Mouse (Mus musculus) embryonic facial prominence, embryonic 15.5 days (tissue): ENCODE results near the gene Ccdc93. TPM values are rescaled to one million over a fixed set of nuclear protein-coding genes. Genes with fewer than 3 reads are reported as not detected.

Experiments
- ATAC-seq: fragments of 200-750 bp; cut with Nextera tagmentation; 2 replicates; pipeline ENCODE4 v1.8.0; 2017; ENCODE audit warnings: low read depth, moderate TSS enrichment; ENCODE audit not compliant: insufficient number of reproducible peaks, low FRiP score, low TSS enrichment
- H3K27ac ChIP-seq: fragments of 300-500 bp; sonication (generic); replicated peaks from 2 replicates; pipeline ENCODE4 v1.5.1; 2015; ENCODE audit warnings: mild to moderate bottlenecking, inconsistent platforms
- H3K27me3 ChIP-seq: fragments of 300-500 bp; sonication (generic); 2 replicates; pipeline ENCODE4 v1.6.1; 2015; ENCODE audit warnings: inconsistent platforms
- H3K36me3 ChIP-seq: fragments of 300-500 bp; sonication (generic); 2 replicates; pipeline ENCODE4 v1.6.1; 2015; ENCODE audit warnings: mild to moderate bottlenecking, inconsistent platforms
- H3K4me1 ChIP-seq: fragments of 300-500 bp; sonication (generic); 2 replicates; pipeline ENCODE4 v1.6.1; 2015; ENCODE audit warnings: inconsistent platforms
- H3K4me2 ChIP-seq: fragments of 300-500 bp; sonication (generic); replicated peaks from 2 replicates; pipeline ENCODE4 v1.6.1; 2015; ENCODE audit warnings: mild to moderate bottlenecking, inconsistent platforms
- H3K4me3 ChIP-seq: fragments of 300-500 bp; sonication (generic); replicated peaks from 2 replicates; pipeline ENCODE4 v1.5.1; 2015; ENCODE audit warnings: mild to moderate bottlenecking, inconsistent platforms
- H3K9ac ChIP-seq: fragments of 300-500 bp; sonication (generic); 2 replicates; pipeline ENCODE4 v1.6.1; 2015; ENCODE audit warnings: inconsistent platforms
- H3K9me3 ChIP-seq: fragments of 300-500 bp; sonication (generic); replicated peaks from 2 replicates; pipeline ENCODE4 v1.6.1; 2016; ENCODE audit warnings: inconsistent platforms
- WGBS: fragments of 180-500 bp; shearing (Covaris S2); methylation state at CpG from one replicate; pipeline ENCODE4 v1.1.7; 2015; 5-methylcytosine and 5-hydroxymethylcytosine counted together
- polyA plus RNA-seq: library from polyadenylated mRNA; unstranded; fragments of >200 nt; fragmentation: Nextera tagmentation; extraction: Ambion mirVana; gene quantifications from 2 replicates; pipeline ENCODE4 v1.2.1, GENCODE M21; 2015

The Ccdc93 gene
- polyA plus RNA-seq, 1 experiment from 2014 or later: 12.3 TPM

- peaks cover 50% of the 10 kb centered on the region for H3K36me3 ChIP-seq
- no peak overlapping the region for H3K4me2 ChIP-seq
- H3K9me3 ChIP-seq: no peaks in the 10 kb centered on the region
- no peak overlapping the region for H3K9ac ChIP-seq
- ATAC-seq: no peak
- H3K27ac ChIP-seq: no peak overlapping the region
- peaks cover 7% of the 10 kb centered on the region; the same call in 1 of the 2 replicates for H3K4me1 ChIP-seq
- no peaks in the 10 kb centered on the region for H3K27me3 ChIP-seq
- WGBS: 83% methylated on average over 19 of the region's 19 CpGs
- H3K4me3 ChIP-seq: no peak overlapping the region
Observed at GRCm38 (mm10) chr1:121448166-121448565, 17.3 kb downstream of the Ccdc93 start.

- Histone ChIP-seq H3K4me3 (no peak overlapping the region), H3K27me3 (no peaks in the 10 kb centered on the region), H3K9ac (no peak overlapping the region), H3K36me3 (peaks cover 28% of the 10 kb centered on the region), H3K4me2 (no peak overlapping the region), H3K4me1 (peaks cover 7% of the 10 kb centered on the region; the same call in 1 of the 2 replicates), H3K9me3 (no peaks in the 10 kb centered on the region), H3K27ac (no peak overlapping the region)
- ATAC-seq: 0 out of 2 replicates have a peak, but pooled peaks have one; percentile 52
- WGBS: 70% methylated on average over 7 of the region's 7 CpGs
Observed at GRCm38 (mm10) chr1:121451009-121451408, 20.2 kb downstream of the Ccdc93 start.

GRCm38 (mm10) chr1:121452498-121452897, 21.6 kb downstream of the Ccdc93 start:
- no peaks in the 10 kb centered on the region for H3K9me3 ChIP-seq
- peak; percentile 49 for ATAC-seq
- WGBS: 44% methylated on average over 6 of the region's 6 CpGs

GRCm38 (mm10) chr1:121453053-121453452, 22.2 kb downstream of the Ccdc93 start:
- H3K9me3 ChIP-seq: no peaks in the 10 kb centered on the region
- H3K27ac ChIP-seq: 0 out of 2 replicates have a peak overlapping the region, but pooled peaks have one; percentile 39
- 86% methylated on average over 4 of the region's 4 CpGs for WGBS

More at GRCm38 (mm10) chr1:121452498-121452897, 21.6 kb downstream of the Ccdc93 start:
- H3K4me3 ChIP-seq: no peak overlapping the region
- no peak overlapping the region for H3K4me2 ChIP-seq
- peaks cover 19% of the 10 kb centered on the region for H3K36me3 ChIP-seq
- no peaks in the 10 kb centered on the region for H3K27me3 ChIP-seq
- peaks cover 7% of the 10 kb centered on the region; the same call in 1 of the 2 replicates for H3K4me1 ChIP-seq
- H3K27ac ChIP-seq: peak overlapping the region; percentile 56; the same call in 1 of the 2 replicates
- no peak overlapping the region for H3K9ac ChIP-seq

GRCm38 (mm10) chr1:121454951-121455350, 24.1 kb downstream of the Ccdc93 start:
- Histone ChIP-seq H3K4me1 (peaks cover 7% of the 10 kb centered on the region; the same call in 1 of the 2 replicates), H3K9ac (no peak overlapping the region), H3K36me3 (peaks cover 6% of the 10 kb centered on the region), H3K27ac (no peak overlapping the region), H3K9me3 (no peaks in the 10 kb centered on the region), H3K4me2 (no peak overlapping the region), H3K4me3 (no peak overlapping the region), H3K27me3 (no peaks in the 10 kb centered on the region)
- 85% methylated on average over 6 of the region's 6 CpGs for WGBS
- no peak for ATAC-seq

More at GRCm38 (mm10) chr1:121453053-121453452, 22.2 kb downstream of the Ccdc93 start:
- no peak overlapping the region for H3K9ac ChIP-seq
- H3K4me3 ChIP-seq: no peak overlapping the region
- peaks cover 7% of the 10 kb centered on the region; the same call in 1 of the 2 replicates for H3K4me1 ChIP-seq
- peaks cover 18% of the 10 kb centered on the region for H3K36me3 ChIP-seq
- ATAC-seq: no peak
- no peaks in the 10 kb centered on the region for H3K27me3 ChIP-seq
- no peak overlapping the region for H3K4me2 ChIP-seq

- H3K27me3 ChIP-seq: no peaks in the 10 kb centered on the region
- WGBS: 48% methylated on average over 6 of the region's 6 CpGs
- H3K9ac ChIP-seq: no peak overlapping the region
- H3K4me2 ChIP-seq: no peak overlapping the region
- H3K4me3 ChIP-seq: no peak overlapping the region
- H3K4me1 ChIP-seq: peaks cover 2% of the 10 kb centered on the region; the same call in 1 of the 2 replicates
- peak overlapping the region; percentile 58; the same call in 1 of the 2 replicates for H3K27ac ChIP-seq
- H3K9me3 ChIP-seq: no peaks in the 10 kb centered on the region
- ATAC-seq: peak; percentile 75; the same call in 1 of the 2 replicates
- peaks cover 24% of the 10 kb centered on the region for H3K36me3 ChIP-seq
Observed at GRCm38 (mm10) chr1:121460077-121460476, 29.2 kb downstream of the Ccdc93 start.

- Histone ChIP-seq H3K4me1 (peaks cover 2% of the 10 kb centered on the region; the same call in 1 of the 2 replicates), H3K9me3 (no peaks in the 10 kb centered on the region), H3K27ac (no peak overlapping the region), H3K36me3 (peaks cover 23% of the 10 kb centered on the region), H3K4me3 (no peak overlapping the region), H3K27me3 (no peaks in the 10 kb centered on the region), H3K4me2 (no peak overlapping the region), H3K9ac (no peak overlapping the region)
- ATAC-seq: no peak
- 84% methylated on average over 7 of the region's 7 CpGs for WGBS
Observed at GRCm38 (mm10) chr1:121461895-121462294, 31.0 kb downstream of the Ccdc93 start.

GRCm38 (mm10) chr1:121462643-121463042, 31.8 kb downstream of the Ccdc93 start:
- H3K36me3 ChIP-seq: peaks cover 23% of the 10 kb centered on the region
- 73% methylated on average over 1 of the region's 1 CpGs for WGBS
- ATAC-seq: no peak

GRCm38 (mm10) chr1:121463806-121464205, 33.0 kb downstream of the Ccdc93 start:
- 77% methylated on average over 7 of the region's 7 CpGs for WGBS
- Histone ChIP-seq H3K27me3 (no peaks in the 10 kb centered on the region), H3K27ac (no peak overlapping the region), H3K9me3 (no peaks in the 10 kb centered on the region), H3K9ac (no peak overlapping the region), H3K4me3 (no peak overlapping the region), H3K36me3 (peaks cover 23% of the 10 kb centered on the region), H3K4me2 (no peak overlapping the region), H3K4me1 (peaks cover 2% of the 10 kb centered on the region; the same call in 1 of the 2 replicates)
- no peak for ATAC-seq

More at GRCm38 (mm10) chr1:121462643-121463042, 31.8 kb downstream of the Ccdc93 start:
- Histone ChIP-seq H3K4me1 (peaks cover 2% of the 10 kb centered on the region; the same call in 1 of the 2 replicates), H3K9me3 (no peaks in the 10 kb centered on the region), H3K4me2 (no peak overlapping the region), H3K27ac (no peak overlapping the region), H3K27me3 (no peaks in the 10 kb centered on the region), H3K9ac (no peak overlapping the region), H3K4me3 (no peak overlapping the region)

GRCm38 (mm10) chr1:121466276-121466675, 35.4 kb downstream of the Ccdc93 start:
- no peaks in the 10 kb centered on the region for H3K27me3 ChIP-seq
- no peak overlapping the region for H3K9ac ChIP-seq
- no peak for ATAC-seq
- H3K4me1 ChIP-seq: no peaks in the 10 kb centered on the region
- WGBS: 79% methylated on average over 3 of the region's 3 CpGs
- H3K27ac ChIP-seq: no peak overlapping the region
- no peaks in the 10 kb centered on the region for H3K9me3 ChIP-seq
- no peak overlapping the region for H3K4me2 ChIP-seq
- no peak overlapping the region for H3K4me3 ChIP-seq
- H3K36me3 ChIP-seq: peaks cover 35% of the 10 kb centered on the region

- no peak for ATAC-seq
- WGBS: 82% methylated on average over 2 of the region's 2 CpGs
- no peaks in the 10 kb centered on the region for H3K4me1 ChIP-seq
- H3K9ac ChIP-seq: no peak overlapping the region
- no peak overlapping the region for H3K27ac ChIP-seq
- no peaks in the 10 kb centered on the region for H3K27me3 ChIP-seq
- no peaks in the 10 kb centered on the region for H3K9me3 ChIP-seq
- H3K4me3 ChIP-seq: no peak overlapping the region
- no peak overlapping the region for H3K4me2 ChIP-seq
- peaks cover 17% of the 10 kb centered on the region; the same call in 1 of the 2 replicates for H3K36me3 ChIP-seq
Observed at GRCm38 (mm10) chr1:121468271-121468670, 37.4 kb downstream of the Ccdc93 start.

- H3K4me1 ChIP-seq: no peaks in the 10 kb centered on the region
- H3K9me3 ChIP-seq: no peaks in the 10 kb centered on the region
- H3K4me3 ChIP-seq: no peak overlapping the region
- peaks cover 21% of the 10 kb centered on the region for H3K36me3 ChIP-seq
- H3K4me2 ChIP-seq: no peak overlapping the region
- no peak overlapping the region for H3K9ac ChIP-seq
- no peaks in the 10 kb centered on the region for H3K27me3 ChIP-seq
- WGBS: 72% methylated on average over 5 of the region's 5 CpGs
- ATAC-seq: no peak
- no peak overlapping the region for H3K27ac ChIP-seq
Observed at GRCm38 (mm10) chr1:121471503-121471902, 40.7 kb downstream of the Ccdc93 start.
